Mouse (Mus musculus) heart, embryonic 13.5 days (tissue): ENCODE measurements around the gene Nup93. TPM values are rescaled to one million over a fixed set of nuclear protein-coding genes. Genes with fewer than 3 reads are reported as not detected.

Experiments
- ATAC-seq: fragments of 200-750 bp; cut with Nextera tagmentation; 2 replicates; pipeline ENCODE4 v1.8.0; 2017; ENCODE audit warnings: moderate TSS enrichment; ENCODE audit not compliant: insufficient number of reproducible peaks, low FRiP score, low TSS enrichment; ENCODE audit errors: extremely low read depth
- H3K27ac ChIP-seq: fragments of 300-500 bp; sonication (generic); replicated peaks from 2 replicates; pipeline ENCODE4 v1.5.1; 2015; ENCODE audit warnings: moderate library complexity, mild to moderate bottlenecking, inconsistent platforms
- H3K27me3 ChIP-seq: fragments of 300-500 bp; sonication (generic); replicated peaks from 2 replicates; pipeline ENCODE4 v1.6.1; 2015; ENCODE audit warnings: mild to moderate bottlenecking, inconsistent platforms
- H3K36me3 ChIP-seq: fragments of 300-500 bp; sonication (generic); 2 replicates; pipeline ENCODE4 v1.6.1; 2015; ENCODE audit warnings: mild to moderate bottlenecking, inconsistent platforms
- H3K4me1 ChIP-seq: fragments of 300-500 bp; sonication (generic); 2 replicates; pipeline ENCODE4 v1.6.1; 2015; ENCODE audit warnings: inconsistent platforms
- H3K4me2 ChIP-seq: fragments of 300-500 bp; sonication (generic); 2 replicates; pipeline ENCODE4 v1.6.1; 2015; ENCODE audit warnings: inconsistent platforms, mild to moderate bottlenecking, moderate library complexity
- H3K4me3 ChIP-seq: fragments of 300-500 bp; sonication (generic); 2 replicates; pipeline ENCODE4 v1.5.1; 2015; ENCODE audit warnings: moderate library complexity, mild to moderate bottlenecking, inconsistent platforms
- H3K9ac ChIP-seq: fragments of 300-500 bp; sonication (generic); 2 replicates; pipeline ENCODE4 v1.6.1; 2015; ENCODE audit warnings: inconsistent platforms, mild to moderate bottlenecking, moderate library complexity
- H3K9me3 ChIP-seq: fragments of 300-500 bp; sonication (generic); 2 replicates; pipeline ENCODE4 v1.6.1; 2016; ENCODE audit warnings: inconsistent platforms
- WGBS: fragments of 180-500 bp; shearing (Covaris S2); methylation state at CpG from one replicate; pipeline ENCODE4 v1.1.7; 2015; ENCODE audit warnings: mixed read lengths; 5-methylcytosine and 5-hydroxymethylcytosine counted together
- microRNA counts: library from miRNA; unstranded; fragments of <30 nt; microRNA quantifications from one replicate; lab custom pipeline; 2016
- microRNA-seq: library from miRNA; unstranded; fragments of <30 nt; microRNA quantifications from one replicate; pipeline ENCODE4, GENCODE M21; 2016
- polyA plus RNA-seq: library from polyadenylated mRNA; unstranded; fragments of >200 nt; fragmentation: Nextera tagmentation; extraction: Ambion mirVana; gene quantifications from 2 replicates; pipeline ENCODE4 v1.2.1, GENCODE M21; 2015

The Nup93 gene
- polyA plus RNA-seq, 1 experiment from 2014 or later = 58.0 TPM

DNA sequence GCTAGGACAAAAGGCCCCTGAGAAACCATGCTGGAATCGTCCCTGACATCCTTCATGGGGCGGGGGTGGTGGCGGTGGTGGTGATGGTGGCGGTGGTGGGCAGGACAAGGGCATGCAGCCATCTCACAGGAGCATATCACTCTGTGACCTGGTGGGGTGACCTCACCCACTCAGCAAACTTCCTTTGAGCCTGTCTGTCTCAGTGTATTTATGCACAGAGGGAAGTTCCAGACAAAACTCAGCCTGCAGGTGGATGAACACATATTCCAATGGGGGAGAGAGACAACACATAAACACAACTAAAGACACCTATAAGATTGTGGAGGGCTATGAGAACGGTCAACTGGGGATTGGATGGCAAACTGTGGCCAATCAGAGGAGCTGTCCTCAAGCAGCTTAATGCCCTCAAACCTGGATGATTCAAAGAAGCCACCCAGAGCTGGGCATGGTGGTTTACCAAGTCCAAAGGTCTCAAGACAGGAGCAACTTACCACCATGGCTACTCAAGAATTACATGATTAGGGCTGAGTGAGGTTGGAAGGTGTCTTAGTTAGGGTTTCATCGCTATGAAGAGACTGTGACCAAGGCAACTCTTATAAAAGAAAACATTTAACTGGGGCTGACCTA lies 150.4 kb downstream of the Nup93 start:
- 81% methylated on average over 6 of the region's 6 CpGs for WGBS
- H3K27ac ChIP-seq = no peak overlapping the region
- no peaks in the 10 kb centered on the region for H3K27me3 ChIP-seq
- no peak overlapping the region for H3K9ac ChIP-seq
- no peaks in the 10 kb centered on the region for H3K9me3 ChIP-seq
- peaks cover 29% of the 10 kb centered on the region for H3K4me1 ChIP-seq
- H3K4me2 ChIP-seq = no peak overlapping the region
- no peaks in the 10 kb centered on the region for H3K36me3 ChIP-seq
- no peak for ATAC-seq
- H3K4me3 ChIP-seq = no peak overlapping the region

DNA sequence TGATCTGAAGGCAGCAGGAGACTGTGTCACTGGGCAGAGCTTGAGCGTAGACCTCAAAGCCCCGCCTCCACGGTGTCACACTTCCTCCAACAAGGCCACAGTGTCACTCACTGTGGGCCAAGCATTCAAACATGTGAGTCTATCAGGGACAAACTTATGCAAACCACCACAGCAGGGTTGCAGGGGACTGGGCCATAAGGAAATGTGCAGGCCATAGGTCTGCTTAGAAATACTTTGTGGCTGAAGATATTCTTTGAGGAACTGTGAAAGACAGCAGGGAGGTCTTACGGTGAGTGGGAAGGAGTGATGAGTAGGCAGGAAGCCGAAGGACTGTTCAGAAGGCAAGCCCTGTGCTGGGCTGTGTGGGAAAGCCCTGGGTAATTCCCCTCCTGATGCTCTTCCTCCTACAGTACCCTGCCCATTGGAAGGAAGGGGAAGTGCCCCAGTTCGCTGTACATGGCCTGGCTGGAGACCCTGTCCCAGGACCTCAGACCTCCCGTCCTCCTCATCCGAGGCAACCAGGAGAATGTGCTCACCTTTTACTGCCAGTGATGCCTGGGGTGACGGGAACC lies 151.1 kb downstream of the Nup93 start:
- Histone ChIP-seq H3K27ac (no peak overlapping the region), H3K4me2 (no peak overlapping the region), H3K9ac (no peak overlapping the region), H3K9me3 (no peaks in the 10 kb centered on the region), H3K27me3 (no peaks in the 10 kb centered on the region), H3K36me3 (no peaks in the 10 kb centered on the region), H3K4me1 (peaks cover 29% of the 10 kb centered on the region), H3K4me3 (no peak overlapping the region)
- 79% methylated on average over 9 of the region's 9 CpGs for WGBS
- no peak for ATAC-seq

MicroRNAs within 50 kb of the gene (microRNA counts, 519-probe panel; counts per million panel counts)
- 3,875 counts per million, percentile 74 among the panel's probes with 10 or more counts for microRNA mmu-miR-138 (lab: Ali Mortazavi, UCI)

Small RNA genes lying within 50 kb of the gene (microRNA-seq; reads per million reads assigned to microRNA genes)
- 146 reads per million, percentile 60 among the genes with 10 or more reads in this experiment for gene Mir138-2

Other genes with a start within 250 kb of the Nup93 start
- gene Amfr, start 201.7 kb upstream of the Nup93 start, polyA plus RNA-seq = 41.8 and 44.8 TPM in 2 replicates
- 73.6 and 74.6 TPM in 2 replicates for gene Nudt21, start 177.5 kb upstream of the Nup93 start, polyA plus RNA-seq
- 9.2 TPM in 2 replicates for gene Ogfod1, start 177.4 kb upstream of the Nup93 start, polyA plus RNA-seq
- 6.3 and 7.1 TPM in 2 replicates for gene Bbs2, start 115.6 kb upstream of the Nup93 start, polyA plus RNA-seq
- gene Mt4, start 77.4 kb upstream of the Nup93 start, polyA plus RNA-seq = not detected in 2 replicates
- 36.5 and 47.5 TPM in 2 replicates for gene Mt3, start 62.0 kb upstream of the Nup93 start, polyA plus RNA-seq
- gene Mt2, start 41.9 kb upstream of the Nup93 start, polyA plus RNA-seq = 27.9 and 61.6 TPM in 2 replicates
- gene Mt1, start 35.5 kb upstream of the Nup93 start, polyA plus RNA-seq = 230 and 374 TPM in 2 replicates
- not detected in 2 replicates for gene Slc12a3, start 114.6 kb downstream of the Nup93 start, polyA plus RNA-seq
- gene Herpud1, start 171.9 kb downstream of the Nup93 start, polyA plus RNA-seq = 80.6 and 81.1 TPM in 2 replicates
- gene Nlrc5, start 219.8 kb downstream of the Nup93 start, polyA plus RNA-seq = 0.25 and 0.27 TPM in 2 replicates